Mouse (Mus musculus): Measurements from ENCODE around the gene Rsph1. TPM values are rescaled to one million over a fixed set of nuclear protein-coding genes. Genes with fewer than 3 reads are reported as not detected.

Rsph1 gene
- 10 to 100 TPM; 13.8 to 14.2 TPM for total RNA-seq (2021)

- peak; percentile 100 for DNase-seq (ENCODE audit: extremely low spot score in 1 of 2, low spot score in 1 of 2)
These were observed at the start of gene Rsph1 for GRCm38 (mm10) chr17:31276922-31277918. Rsph1 (minus strand) TSS chr17:31277383.

- no peak for DNase-seq (ENCODE audit: extremely low spot score in 1 of 2, low spot score in 1 of 2)
These were observed 49.2 kb upstream of the Rsph1 start for GRCm38 (mm10) chr17:31326220-31326852.

GRCm38 (mm10) chr17:31325451-31326219, 48.5 kb upstream of the Rsph1 start:
- DNase-seq (ENCODE audit: extremely low spot score in 1 of 2, low spot score in 1 of 2): peak in 1 of 2 experiments; percentile 67

GRCm38 (mm10) chr17:31324227-31324626, 47.0 kb upstream of the Rsph1 start:
- no peak for DNase-seq (ENCODE audit: extremely low spot score in 1 of 2, low spot score in 1 of 2)

GRCm38 (mm10) chr17:31323379-31323778, 46.2 kb upstream of the Rsph1 start:
- no peak for DNase-seq (ENCODE audit: extremely low spot score in 1 of 2, low spot score in 1 of 2)

- DNase-seq (ENCODE audit: extremely low spot score in 1 of 2, low spot score in 1 of 2): no peak
These were observed 45.3 kb upstream of the Rsph1 start for GRCm38 (mm10) chr17:31322446-31322845.

GRCm38 (mm10) chr17:31321425-31321824, 44.2 kb upstream of the Rsph1 start:
- DNase-seq (ENCODE audit: extremely low spot score in 1 of 2, low spot score in 1 of 2): peak; percentile 35 to 49

GRCm38 (mm10) chr17:31318906-31319767, 42.0 kb upstream of the Rsph1 start:
- no peak for DNase-seq (ENCODE audit: extremely low spot score in 1 of 2, low spot score in 1 of 2)

GRCm38 (mm10) chr17:31317521-31318272, 40.5 kb upstream of the Rsph1 start:
- DNase-seq (ENCODE audit: extremely low spot score in 1 of 2, low spot score in 1 of 2): no peak

- DNase-seq (ENCODE audit: extremely low spot score in 1 of 2, low spot score in 1 of 2): no peak
These were observed 39.8 kb upstream of the Rsph1 start for GRCm38 (mm10) chr17:31316998-31317397.

GRCm38 (mm10) chr17:31315993-31316392, 38.8 kb upstream of the Rsph1 start:
- no peak for DNase-seq (ENCODE audit: extremely low spot score in 1 of 2, low spot score in 1 of 2)

GRCm38 (mm10) chr17:31315046-31315792, 38.0 kb upstream of the Rsph1 start:
- no peak for DNase-seq (ENCODE audit: extremely low spot score in 1 of 2, low spot score in 1 of 2)

- no peak for DNase-seq (ENCODE audit: extremely low spot score in 1 of 2, low spot score in 1 of 2)
These were observed 35.5 kb upstream of the Rsph1 start for GRCm38 (mm10) chr17:31312648-31313047.

- DNase-seq (ENCODE audit: extremely low spot score in 1 of 2, low spot score in 1 of 2): no peak
These were observed 33.9 kb upstream of the Rsph1 start for GRCm38 (mm10) chr17:31311047-31311446.

- DNase-seq (ENCODE audit: extremely low spot score in 1 of 2, low spot score in 1 of 2): no peak
These were observed 32.2 kb upstream of the Rsph1 start for GRCm38 (mm10) chr17:31309281-31309793.

- DNase-seq (ENCODE audit: extremely low spot score in 1 of 2, low spot score in 1 of 2): no peak
These were observed 31.2 kb upstream of the Rsph1 start for GRCm38 (mm10) chr17:31308291-31308816.

GRCm38 (mm10) chr17:31307756-31308155, 30.6 kb upstream of the Rsph1 start:
- no peak for DNase-seq (ENCODE audit: extremely low spot score in 1 of 2, low spot score in 1 of 2)

- DNase-seq (ENCODE audit: extremely low spot score in 1 of 2, low spot score in 1 of 2): no peak
These were observed 28.6 kb upstream of the Rsph1 start for GRCm38 (mm10) chr17:31305776-31306120.

Data from layer of hippocampus, postnatal 25 days (tissue).